Mouse (Mus musculus) thymus, adult 2 months (tissue): ENCODE measurements around the gene Zfp869. TPM values are rescaled to one million over a fixed set of nuclear protein-coding genes. Genes with fewer than 3 reads are reported as not detected.
"Not testable (repeated sequence)": the region's sequence is repeated elsewhere in the genome, so short reads cannot be mapped to it uniquely, and the experiment has no call there.

Source experiments
- DNase-seq: peaks from one replicate; pipeline ENCODE4 v3.0.0; 2021
- H3K27ac ChIP-seq: fragments of 200-500 bp; 2 replicates; pipeline ENCODE4 v1.5.1; 2012; ENCODE audit warnings: low read length, control low read depth; ENCODE audit not compliant: control insufficient read depth, insufficient read depth
- H3K27me3 ChIP-seq: fragments of 200-500 bp; 2 replicates; pipeline ENCODE4 v1.6.1; 2012; ENCODE audit warnings: mild to moderate bottlenecking, low read length, moderate library complexity, mixed read lengths; ENCODE audit not compliant: control insufficient read depth, insufficient read depth
- H3K36me3 ChIP-seq: fragments of 200-500 bp; 2 replicates; pipeline ENCODE4 v1.6.1; 2012; ENCODE audit warnings: mild to moderate bottlenecking, low read length, moderate library complexity; ENCODE audit not compliant: control insufficient read depth, insufficient read depth
- H3K4me1 ChIP-seq: fragments of 200-500 bp; replicated peaks from 2 replicates; pipeline ENCODE4 v1.6.1; 2012; ENCODE audit warnings: low read length; ENCODE audit not compliant: control insufficient read depth, insufficient read depth
- H3K4me3 ChIP-seq: fragments of 200-500 bp; 2 replicates; pipeline ENCODE4 v1.5.1; 2012; ENCODE audit warnings: mild to moderate bottlenecking, low read length, control low read depth, moderate library complexity; ENCODE audit not compliant: control insufficient read depth, insufficient read depth
- CTCF ChIP-seq: fragments of 200-500 bp; IDR thresholded peaks from 2 replicates; pipeline ENCODE4 v1.5.1; 2012; ENCODE audit warnings: mild to moderate bottlenecking, control low read depth, low read length, moderate library complexity, borderline replicate concordance; ENCODE audit not compliant: control insufficient read depth, poor library complexity, insufficient read depth; ENCODE audit errors: extremely low read depth
- POLR2A ChIP-seq: fragments of 200-500 bp; IDR thresholded peaks from 2 replicates; pipeline ENCODE4 v1.6.1; 2012; ENCODE audit warnings: mild to moderate bottlenecking, low read length, control low read depth, moderate library complexity; ENCODE audit not compliant: control insufficient read depth, poor library complexity, insufficient read depth; ENCODE audit errors: extremely low read depth
- WGBS: fragments of 180-500 bp; shearing (Covaris S2); methylation state at CpG from one replicate; pipeline ENCODE4 v1.1.7; 2018; 5-methylcytosine and 5-hydroxymethylcytosine counted together
- polyA plus RNA-seq: library from polyadenylated mRNA; depleted of rRNA; stranded (reverse); fragments of >200 nt; gene quantifications from 2 replicates; pipeline ENCODE4 v1.2.3, GENCODE M21; 2012; rRNA removed

Zfp869 gene
- 3.8 and 4.1 TPM in 2 replicates for polyA plus RNA-seq

DNA sequence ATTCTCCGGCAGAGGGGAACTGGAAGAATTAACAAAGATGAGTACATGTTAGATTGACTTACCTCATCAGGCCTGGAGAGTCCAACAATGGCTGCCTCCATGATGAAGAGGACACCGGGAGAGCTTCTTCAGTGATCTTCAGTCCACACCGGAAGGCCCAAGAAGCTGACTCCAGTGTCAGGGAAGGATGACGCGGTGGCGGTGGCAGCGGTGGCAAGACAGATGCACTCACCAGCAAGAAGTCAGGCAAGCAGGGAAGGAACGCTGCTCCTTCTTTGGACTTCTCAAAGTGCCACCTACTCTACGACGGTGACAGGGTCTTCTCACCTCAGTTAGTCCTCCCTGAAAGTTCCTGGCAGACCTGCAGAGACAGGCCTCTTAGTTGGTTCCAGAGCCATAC lies at the start of gene Zfp869:
Gene Zfp869 (minus strand): TSS at position 101 of the 400 bp plus-strand sequence.
- not testable (repeated sequence) for H3K27me3 ChIP-seq, H3K27ac ChIP-seq, H3K4me3 ChIP-seq, H3K4me1 ChIP-seq, DNase-seq
- H3K36me3 ChIP-seq: peaks cover 50% of the 10 kb centered on the region
- over 99% methylated on average over 10 of the region's 10 CpGs for WGBS

DNA sequence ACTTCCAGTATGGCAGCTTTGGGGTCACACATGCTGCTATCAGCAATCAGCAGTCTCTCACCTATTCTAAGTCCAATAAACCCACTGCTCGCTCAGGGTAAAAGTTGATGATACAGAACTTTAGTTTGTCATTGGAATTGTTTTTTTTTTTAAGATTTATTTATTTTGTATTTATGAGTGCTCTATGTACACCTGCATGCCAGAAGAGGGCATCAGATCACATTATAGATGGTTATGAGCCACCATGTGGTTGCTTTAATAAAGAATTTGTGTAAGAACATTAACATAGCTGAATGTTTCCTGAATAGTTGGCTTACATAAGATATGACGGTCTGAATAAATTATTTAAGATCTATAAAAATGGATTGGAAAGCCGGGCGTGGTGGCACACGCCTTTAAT lies 47.8 kb upstream of the Zfp869 start:
- Histone ChIP-seq H3K4me3 (no peak overlapping the region), H3K27ac (no peak overlapping the region), H3K36me3 (peaks cover 9% of the 10 kb centered on the region), H3K4me1 (no peaks in the 10 kb centered on the region), H3K27me3 (no peaks in the 10 kb centered on the region)
- no peak for DNase-seq
- 91% methylated on average over 5 of the region's 5 CpGs for WGBS
- TF ChIP-seq POLR2A (no peak), CTCF (no peak)

DNA sequence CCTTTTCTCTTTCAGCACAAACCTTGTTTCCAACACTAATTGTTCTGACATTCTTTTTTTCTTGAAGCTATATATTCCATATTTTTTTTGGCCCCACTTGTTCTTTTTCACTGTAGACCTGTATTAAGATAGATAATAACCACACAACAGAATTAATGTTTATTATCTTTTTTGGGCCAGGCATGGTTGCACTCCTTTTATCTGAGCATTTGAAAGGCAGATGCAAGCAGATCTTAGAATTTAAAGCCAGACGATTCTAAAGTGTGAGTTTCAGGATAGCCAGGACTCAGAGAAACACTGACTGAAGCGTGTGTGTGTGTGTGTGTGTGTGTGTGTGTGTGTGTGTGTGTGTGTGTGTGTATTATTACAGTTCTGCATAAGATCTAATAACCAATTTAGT lies 41.9 kb upstream of the Zfp869 start:
- H3K4me1 ChIP-seq: peaks cover 5% of the 10 kb centered on the region
- no peaks in the 10 kb centered on the region for H3K27me3 ChIP-seq
- H3K4me3 ChIP-seq: no peak overlapping the region
- 0 out of 2 replicates have a peak, but pooled peaks cover 8% of the 10 kb centered on the region for H3K36me3 ChIP-seq
- DNase-seq: no peak
- WGBS: 95% methylated on average over 2 of the region's 2 CpGs
- TF ChIP-seq POLR2A (no peak), CTCF (no peak)
- no peak overlapping the region for H3K27ac ChIP-seq

DNA sequence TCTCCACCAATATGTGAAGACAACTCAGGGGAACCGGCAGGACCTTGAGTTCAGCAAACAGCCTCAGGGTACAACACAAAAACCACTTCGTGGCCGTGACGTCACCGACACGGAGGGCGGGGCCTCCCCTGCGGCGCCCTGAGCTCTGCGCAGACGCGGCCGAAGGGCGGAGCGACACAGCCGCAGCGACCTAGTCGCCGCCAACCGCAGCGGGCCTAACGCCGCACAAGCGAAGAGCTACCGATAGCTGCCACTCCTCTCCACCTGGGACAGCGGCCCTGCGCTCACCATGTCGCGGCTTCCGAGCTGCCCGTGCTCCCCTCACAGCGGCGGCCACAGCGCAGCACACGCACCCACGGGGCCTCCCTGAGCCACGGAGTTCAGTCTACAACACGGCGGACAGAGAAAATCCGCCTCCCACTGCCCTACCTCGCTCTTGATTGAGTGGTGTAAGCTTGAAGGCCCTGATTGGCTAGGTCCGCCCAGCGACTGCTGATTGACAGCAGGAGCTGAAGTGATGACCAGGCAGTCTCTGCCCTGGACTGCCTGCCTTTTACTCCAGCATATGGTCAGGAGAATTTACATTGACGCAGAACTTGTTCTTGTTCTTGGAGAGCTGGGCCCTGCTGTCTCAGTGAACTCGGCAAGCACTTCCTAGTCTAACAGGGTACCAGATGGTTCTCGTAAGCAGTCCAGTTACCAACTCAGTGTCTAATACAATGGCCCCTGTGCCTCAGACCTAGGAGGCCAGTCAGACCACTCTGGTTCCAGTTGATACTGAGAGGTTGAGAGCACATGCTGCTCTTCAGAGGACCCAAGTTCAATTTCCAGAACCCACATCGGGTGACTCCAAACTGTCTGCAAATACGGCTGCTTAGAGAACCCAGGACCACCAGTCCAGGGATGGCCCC lies 39.3 kb upstream of the Zfp869 start, which contains the start of gene Zfp963:
Gene Zfp963 (minus strand): TSS at position 427 of the 911 bp plus-strand sequence.
- no peaks in the 10 kb centered on the region for H3K36me3 ChIP-seq
- H3K27ac ChIP-seq: peak within 1 kb of the TSS; percentile 54
- peak; percentile 98 for DNase-seq
- peak within 1 kb of the TSS; percentile 64 for H3K4me3 ChIP-seq
- peak; percentile 98 for TF ChIP-seq POLR2A
- peak; percentile 66; the same call in 1 of the 2 replicates for TF ChIP-seq CTCF
- no peaks in the 10 kb centered on the region for H3K27me3 ChIP-seq
- WGBS: 6% methylated on average over 48 of the region's 48 CpGs
- H3K4me1 ChIP-seq: peaks cover 5% of the 10 kb centered on the region

DNA sequence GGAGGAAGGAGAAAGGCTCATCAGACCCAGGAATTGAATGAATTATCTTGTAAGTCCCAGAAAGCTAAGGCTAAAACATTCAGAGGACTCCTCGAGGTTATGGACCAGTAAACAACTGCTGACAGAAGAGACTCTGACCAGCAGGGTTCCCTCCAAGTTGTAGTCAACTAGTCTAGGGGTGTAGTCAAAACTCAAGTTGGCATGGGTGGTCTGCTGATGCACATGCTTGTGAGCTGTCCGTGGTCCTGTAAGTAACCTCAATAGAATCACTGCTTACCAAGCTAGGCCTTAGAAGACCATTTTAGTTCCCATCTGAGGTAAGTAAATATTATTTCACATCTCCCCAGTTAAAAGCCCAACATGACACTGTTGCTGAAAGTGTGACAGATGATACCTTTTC lies 30.7 kb upstream of the Zfp869 start:
- 88% methylated on average over 2 of the region's 2 CpGs for WGBS

DNA sequence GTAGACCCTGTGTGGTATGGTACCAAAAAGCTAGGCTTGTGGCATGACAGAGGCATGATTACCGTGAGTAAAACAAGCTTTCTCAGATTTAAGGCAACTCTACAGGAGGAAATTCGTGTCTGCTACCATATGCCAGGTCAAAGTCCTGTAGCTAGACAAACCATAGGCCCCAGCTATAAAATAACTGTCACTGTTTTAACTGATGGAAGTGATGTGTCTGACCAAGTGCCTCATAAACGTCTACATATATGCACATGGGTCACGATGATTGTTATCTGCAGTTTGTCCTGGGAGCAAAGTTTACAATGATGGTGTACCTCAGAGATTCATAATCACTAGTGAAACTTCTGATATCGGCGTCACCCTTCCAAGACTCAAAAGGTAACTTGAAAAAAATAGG lies 30.2 kb upstream of the Zfp869 start:
- Histone ChIP-seq H3K36me3 (peaks cover 5% of the 10 kb centered on the region; the same call in 1 of the 2 replicates), H3K4me1 (no peaks in the 10 kb centered on the region), H3K27ac (no peak overlapping the region), H3K27me3 (no peaks in the 10 kb centered on the region), H3K4me3 (no peak overlapping the region)
- no peak for DNase-seq
- TF ChIP-seq CTCF: no peak
- no peak for TF ChIP-seq POLR2A
- WGBS: 92% methylated on average over 6 of the region's 6 CpGs

More for the DNA sequence above, 30.7 kb upstream of the Zfp869 start:
- Histone ChIP-seq H3K36me3 (peaks cover 5% of the 10 kb centered on the region; the same call in 1 of the 2 replicates), H3K27me3 (no peaks in the 10 kb centered on the region), H3K4me1 (no peaks in the 10 kb centered on the region), H3K27ac (no peak overlapping the region), H3K4me3 (no peak overlapping the region)
- DNase-seq: no peak
- TF ChIP-seq POLR2A: no peak
- TF ChIP-seq CTCF: no peak
